Mouse (Mus musculus) stomach, embryonic 15.5 days (tissue): ENCODE measurements around the gene Iqcb1. TPM values are rescaled to one million over a fixed set of nuclear protein-coding genes. Genes with fewer than 3 reads are reported as not detected.

Experiments used
- ATAC-seq: fragments of 200-750 bp; cut with Nextera tagmentation; 2 replicates; pipeline ENCODE4 v1.8.0; 2017; ENCODE audit warnings: low read depth, moderate number of reproducible peaks, moderate TSS enrichment; ENCODE audit not compliant: insufficient read depth, low FRiP score
- H3K27ac ChIP-seq: fragments of 300-500 bp; sonication (generic); 2 replicates; pipeline ENCODE4 v1.5.1; 2015; ENCODE audit warnings: mild to moderate bottlenecking, inconsistent platforms
- H3K27me3 ChIP-seq: fragments of 300-500 bp; sonication (generic); replicated peaks from 2 replicates; pipeline ENCODE4 v1.6.1; 2015; ENCODE audit warnings: inconsistent platforms
- H3K36me3 ChIP-seq: fragments of 300-500 bp; sonication (generic); 2 replicates; pipeline ENCODE4 v1.6.1; 2015; ENCODE audit warnings: inconsistent platforms
- H3K4me1 ChIP-seq: fragments of 300-500 bp; sonication (generic); 2 replicates; pipeline ENCODE4 v1.6.1; 2015; ENCODE audit warnings: inconsistent platforms
- H3K4me2 ChIP-seq: fragments of 300-500 bp; sonication (generic); 2 replicates; pipeline ENCODE4 v1.6.1; 2015; ENCODE audit warnings: mild to moderate bottlenecking, inconsistent platforms
- H3K4me3 ChIP-seq: fragments of 300-500 bp; sonication (generic); replicated peaks from 2 replicates; pipeline ENCODE4 v1.5.1; 2015; ENCODE audit warnings: inconsistent platforms
- H3K9ac ChIP-seq: fragments of 300-500 bp; sonication (generic); 2 replicates; pipeline ENCODE4 v1.6.1; 2015; ENCODE audit warnings: inconsistent platforms
- H3K9me3 ChIP-seq: fragments of 300-500 bp; sonication (generic); 2 replicates; pipeline ENCODE4 v1.6.1; 2016; ENCODE audit warnings: inconsistent platforms
- WGBS: fragments of 180-500 bp; shearing (Covaris S2); methylation state at CpG from one replicate; pipeline ENCODE4 v1.1.7; 2015; 5-methylcytosine and 5-hydroxymethylcytosine counted together
- microRNA-seq: library from miRNA; unstranded; fragments of <30 nt; microRNA quantifications from one replicate; pipeline ENCODE4, GENCODE M21; 2016
- polyA plus RNA-seq: library from polyadenylated mRNA; unstranded; fragments of >200 nt; fragmentation: Nextera tagmentation; extraction: Ambion mirVana; gene quantifications from 2 replicates; pipeline ENCODE4 v1.2.1, GENCODE M21; 2015

The Iqcb1 gene
- polyA plus RNA-seq, 1 experiment from 2014 or later, result 28.3 TPM

DNA sequence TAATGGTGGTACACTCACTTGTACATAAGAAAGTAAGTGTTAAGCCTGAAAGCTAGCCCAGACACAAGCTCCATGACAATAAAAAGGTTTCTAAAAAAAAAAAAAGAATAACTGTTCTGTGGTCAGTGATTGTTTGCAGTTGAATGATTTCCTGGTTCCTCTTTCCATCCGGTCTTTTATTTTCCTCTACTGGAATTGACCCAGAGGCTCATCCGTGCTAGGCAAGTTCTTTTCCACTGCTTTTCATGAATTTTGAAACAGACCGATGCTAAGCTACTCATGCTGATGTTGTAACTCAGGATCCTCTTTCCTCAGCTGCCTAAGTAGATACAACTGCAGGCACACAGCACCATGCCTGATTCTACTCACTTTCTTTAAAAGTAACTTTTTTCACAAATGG lies 92.2 kb downstream of the Iqcb1 start:
- no peaks in the 10 kb centered on the region for H3K9me3 ChIP-seq
- H3K36me3 ChIP-seq, result peaks cover 24% of the 10 kb centered on the region
- no peak for ATAC-seq
- H3K4me2 ChIP-seq, result no peak overlapping the region
- no peak overlapping the region for H3K27ac ChIP-seq
- WGBS, result 93% methylated on average over 3 of the region's 3 CpGs
- H3K4me1 ChIP-seq, result no peaks in the 10 kb centered on the region
- H3K4me3 ChIP-seq, result no peak overlapping the region
- no peak overlapping the region for H3K9ac ChIP-seq
- no peaks in the 10 kb centered on the region for H3K27me3 ChIP-seq

DNA sequence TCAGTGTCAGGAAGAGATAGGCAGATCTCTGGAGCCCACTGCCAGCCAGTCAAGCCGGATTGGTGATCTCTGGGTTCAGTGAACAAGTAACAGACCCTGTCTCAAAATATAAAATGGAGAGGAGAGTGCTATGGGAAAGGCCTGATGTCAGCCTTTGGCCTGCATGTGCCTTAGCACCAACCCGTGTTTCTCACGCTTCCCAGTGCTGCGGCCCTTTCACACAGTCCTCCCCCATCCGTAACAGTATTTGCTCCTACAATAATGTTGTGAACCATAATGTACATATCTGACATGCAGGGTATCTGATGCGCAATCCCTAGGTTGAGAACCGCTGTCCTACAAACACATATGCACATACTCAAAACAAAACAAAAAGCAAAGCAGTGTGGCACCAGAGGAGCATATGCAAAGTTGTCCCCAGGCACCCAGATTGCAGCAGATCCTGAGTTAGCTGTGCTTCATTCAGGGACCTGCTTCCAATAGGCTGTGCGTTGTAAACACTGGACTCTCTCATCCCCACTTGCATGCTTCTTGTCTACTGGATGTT lies 93.0 kb downstream of the Iqcb1 start:
- H3K4me2 ChIP-seq, result no peak overlapping the region
- H3K9ac ChIP-seq, result no peak overlapping the region
- no peak overlapping the region for H3K4me3 ChIP-seq
- 91% methylated on average over 8 of the region's 8 CpGs for WGBS
- peaks cover 28% of the 10 kb centered on the region for H3K36me3 ChIP-seq
- H3K9me3 ChIP-seq, result no peaks in the 10 kb centered on the region
- ATAC-seq, result no peak
- H3K27me3 ChIP-seq, result no peaks in the 10 kb centered on the region
- no peaks in the 10 kb centered on the region for H3K4me1 ChIP-seq
- H3K27ac ChIP-seq, result no peak overlapping the region

DNA sequence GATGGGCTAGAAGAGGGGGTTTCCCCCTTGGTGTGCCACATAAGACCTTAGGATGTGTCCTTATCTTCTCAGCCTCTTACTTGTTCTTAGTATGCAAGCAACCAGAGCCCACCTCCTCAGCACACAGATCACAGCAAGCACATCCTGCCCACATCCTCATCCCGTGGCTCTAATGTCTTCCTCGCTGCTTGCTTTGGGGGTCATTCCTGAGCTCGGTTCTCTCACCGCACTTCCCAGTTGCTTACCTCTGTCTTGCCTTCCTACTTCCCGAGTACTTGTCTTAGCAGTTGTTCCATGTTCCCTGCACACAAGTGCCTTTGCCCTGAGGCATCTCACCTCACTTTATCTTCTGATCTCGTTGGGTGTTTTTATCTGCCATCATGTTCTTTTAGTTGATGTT lies 93.8 kb downstream of the Iqcb1 start:
- H3K27me3 ChIP-seq, result no peaks in the 10 kb centered on the region
- H3K27ac ChIP-seq, result no peak overlapping the region
- 91% methylated on average over 6 of the region's 6 CpGs for WGBS
- no peaks in the 10 kb centered on the region for H3K4me1 ChIP-seq
- no peak overlapping the region for H3K4me2 ChIP-seq
- H3K9ac ChIP-seq, result no peak overlapping the region
- no peak for ATAC-seq
- H3K36me3 ChIP-seq, result peaks cover 28% of the 10 kb centered on the region
- H3K4me3 ChIP-seq, result no peak overlapping the region
- H3K9me3 ChIP-seq, result no peaks in the 10 kb centered on the region

Small RNA genes lying within 50 kb of the gene (microRNA-seq; reads per million reads assigned to microRNA genes)
- gene Gm22617, result not detected

Other genes with a start within 250 kb of the Iqcb1 start
- 2.5 and 3.0 TPM in 2 replicates for gene Cd86, start 162.3 kb upstream of the Iqcb1 start, polyA plus RNA-seq
- 7.5 and 7.8 TPM in 2 replicates for gene Ildr1, start 134.4 kb upstream of the Iqcb1 start, polyA plus RNA-seq
- 3.4 and 3.6 TPM in 2 replicates for gene Slc15a2, start 43.4 kb upstream of the Iqcb1 start, polyA plus RNA-seq
- gene Eaf2, start 46.6 kb downstream of the Iqcb1 start, polyA plus RNA-seq, result 2.7 and 3.7 TPM in 2 replicates
- gene Golgb1, start 46.8 kb downstream of the Iqcb1 start, polyA plus RNA-seq, result 97.3 and 103 TPM in 2 replicates
- gene Hcls1, start 106.6 kb downstream of the Iqcb1 start, polyA plus RNA-seq, result 8.9 and 9.0 TPM in 2 replicates
- gene Fbxo40, start 162.1 kb downstream of the Iqcb1 start, polyA plus RNA-seq, result 0.03 TPM in 2 replicates
- 6.6 and 6.8 TPM in 2 replicates for gene Polq, start 183.4 kb downstream of the Iqcb1 start, polyA plus RNA-seq